Mouse (Mus musculus): ENCODE measurements around the gene Gm11569. TPM values are rescaled to one million over a fixed set of nuclear protein-coding genes. Genes with fewer than 3 reads are reported as not detected.
"Not testable (repeated sequence)": the region's sequence is repeated elsewhere in the genome, so short reads cannot be mapped to it uniquely, and the experiment has no call there.

Gm11569 gene
- not detected in 2 replicates for polyA plus RNA-seq (2016; fragmentation: Nextera tagmentation; extraction: Ambion mirVana)

- WGBS (ENCODE audit: insufficient replicate concordance): no CpG with 5 or more reads among the region's 1 CpGs
- H3K9ac ChIP-seq; H3K27me3 ChIP-seq (replicated peaks); H3K4me2 ChIP-seq; H3K4me3 ChIP-seq; H3K9me3 ChIP-seq (replicated peaks); H3K4me1 ChIP-seq; H3K27ac ChIP-seq; H3K36me3 ChIP-seq; ATAC-seq: not testable (repeated sequence)
Observed at GRCm38 (mm10) chr11:99798832-99799231, at the start of gene Gm11569. Gm11569 (minus strand) TSS chr11:99798932.

GRCm38 (mm10) chr11:99846746-99847145 lies 48.0 kb upstream of the Gm11569 start:
- Histone ChIP-seq H3K9me3 (replicated peaks) (no peaks in the 10 kb centered on the region), H3K27ac (no peak overlapping the region), H3K36me3 (no peaks in the 10 kb centered on the region), H3K4me2 (no peak overlapping the region), H3K4me1 (no peaks in the 10 kb centered on the region), H3K9ac (no peak overlapping the region), H3K27me3 (replicated peaks) (no peaks in the 10 kb centered on the region), H3K4me3 (no peak overlapping the region)
- no peak for ATAC-seq
- WGBS (ENCODE audit: insufficient replicate concordance): 65% methylated on average over 2 of the region's 2 CpGs

GRCm38 (mm10) chr11:99842185-99842584 lies 43.5 kb upstream of the Gm11569 start:
- H3K4me1 ChIP-seq: no peaks in the 10 kb centered on the region
- no peak for ATAC-seq
- H3K27me3 ChIP-seq (replicated peaks): no peaks in the 10 kb centered on the region
- no peaks in the 10 kb centered on the region for H3K36me3 ChIP-seq
- WGBS (ENCODE audit: insufficient replicate concordance): 74% methylated on average over 1 of the region's 1 CpGs
- H3K9ac ChIP-seq: no peak overlapping the region
- H3K4me2 ChIP-seq: no peak overlapping the region
- H3K4me3 ChIP-seq: no peak overlapping the region
- no peak overlapping the region for H3K27ac ChIP-seq
- H3K9me3 ChIP-seq (replicated peaks): peaks cover 6% of the 10 kb centered on the region; the same call in 1 of the 2 replicates

- 41% methylated on average over 1 of the region's 1 CpGs for WGBS (ENCODE audit: insufficient replicate concordance)
- no peak within 1 kb of the TSS for H3K4me2 ChIP-seq
- no peak for ATAC-seq
Observed at GRCm38 (mm10) chr11:99837966-99838365, 39.2 kb upstream of the Gm11569 start, which contains the start of gene 2300003K06Rik. 2300003K06Rik (minus strand) TSS chr11:99838066.

GRCm38 (mm10) chr11:99815566-99815965 lies 16.8 kb upstream of the Gm11569 start, which contains the start of gene Gm11564:
Gm11564 (minus strand) TSS chr11:99815666.
- H3K36me3 ChIP-seq; H3K9me3 ChIP-seq (replicated peaks); ATAC-seq; H3K4me1 ChIP-seq; H3K9ac ChIP-seq; H3K4me2 ChIP-seq; H3K4me3 ChIP-seq; H3K27me3 ChIP-seq (replicated peaks); H3K27ac ChIP-seq: not testable (repeated sequence)
- 59% methylated on average over 2 of the region's 2 CpGs for WGBS (ENCODE audit: insufficient replicate concordance)

More at GRCm38 (mm10) chr11:99837966-99838365, 39.2 kb upstream of the Gm11569 start, which contains the start of gene 2300003K06Rik:
- Histone ChIP-seq H3K27me3 (replicated peaks) (no peaks in the 10 kb centered on the region), H3K9me3 (replicated peaks) (peaks cover 7% of the 10 kb centered on the region; the same call in 1 of the 2 replicates), H3K36me3 (no peaks in the 10 kb centered on the region), H3K4me1 (no peaks in the 10 kb centered on the region), H3K27ac (no peak within 1 kb of the TSS), H3K9ac (no peak within 1 kb of the TSS), H3K4me3 (no peak within 1 kb of the TSS)

- not testable (repeated sequence) for ATAC-seq, H3K4me1 ChIP-seq
Observed at GRCm38 (mm10) chr11:99809792-99810191, 11.1 kb upstream of the Gm11569 start, which contains the start of gene Krtap4-13. Krtap4-13 (minus strand) TSS chr11:99809892.

GRCm38 (mm10) chr11:99804346-99804745 lies 5.6 kb upstream of the Gm11569 start, which contains the start of gene Gm11554:
Gm11554 (minus strand) TSS chr11:99804446.
- not testable (repeated sequence) for H3K4me3 ChIP-seq; H3K4me2 ChIP-seq; H3K27ac ChIP-seq; H3K9ac ChIP-seq; H3K9me3 ChIP-seq (replicated peaks); H3K36me3 ChIP-seq; ATAC-seq; H3K27me3 ChIP-seq (replicated peaks); H3K4me1 ChIP-seq
- no CpG with 5 or more reads among the region's 1 CpGs for WGBS (ENCODE audit: insufficient replicate concordance)

More at GRCm38 (mm10) chr11:99809792-99810191, 11.1 kb upstream of the Gm11569 start, which contains the start of gene Krtap4-13:
- not testable (repeated sequence) for H3K27ac ChIP-seq; H3K9me3 ChIP-seq (replicated peaks); H3K36me3 ChIP-seq; H3K9ac ChIP-seq; H3K4me2 ChIP-seq; H3K4me3 ChIP-seq; H3K27me3 ChIP-seq (replicated peaks)

GRCm38 (mm10) chr11:99793367-99793766 lies 5.4 kb downstream of the Gm11569 start, which contains the start of gene Gm11596:
Gm11596 (minus strand) TSS chr11:99793467.
- no peaks in the 10 kb centered on the region for H3K27me3 ChIP-seq (replicated peaks)

GRCm38 (mm10) chr11:99784900-99785299 lies 13.8 kb downstream of the Gm11569 start, which contains the start of gene Krtap4-9:
Krtap4-9 (plus strand) TSS chr11:99785200.
- not testable (repeated sequence) for H3K4me3 ChIP-seq; H3K27me3 ChIP-seq (replicated peaks); H3K4me1 ChIP-seq; H3K4me2 ChIP-seq; H3K27ac ChIP-seq; H3K9ac ChIP-seq; H3K36me3 ChIP-seq; ATAC-seq; H3K9me3 ChIP-seq (replicated peaks)

More at GRCm38 (mm10) chr11:99793367-99793766, 5.4 kb downstream of the Gm11569 start, which contains the start of gene Gm11596:
- Histone ChIP-seq H3K36me3 (no peaks in the 10 kb centered on the region), H3K9me3 (replicated peaks) (no peaks in the 10 kb centered on the region), H3K27ac (no peak within 1 kb of the TSS), H3K4me2 (no peak within 1 kb of the TSS), H3K4me3 (no peak within 1 kb of the TSS), H3K4me1 (no peaks in the 10 kb centered on the region), H3K9ac (no peak within 1 kb of the TSS)
- WGBS (ENCODE audit: insufficient replicate concordance): 58% methylated on average over 2 of the region's 2 CpGs
- no peak for ATAC-seq

GRCm38 (mm10) chr11:99780604-99781003 lies 18.1 kb downstream of the Gm11569 start, which contains the start of gene Krtap4-8:
Krtap4-8 (minus strand) TSS chr11:99780704.
- ATAC-seq: no peak

GRCm38 (mm10) chr11:99778401-99778800 lies 20.3 kb downstream of the Gm11569 start:
- Histone ChIP-seq H3K4me2 (no peak overlapping the region), H3K9ac (no peak overlapping the region), H3K27me3 (replicated peaks) (no peaks in the 10 kb centered on the region), H3K4me3 (no peak overlapping the region), H3K27ac (no peak overlapping the region), H3K4me1 (no peaks in the 10 kb centered on the region), H3K36me3 (no peaks in the 10 kb centered on the region), H3K9me3 (replicated peaks) (no peaks in the 10 kb centered on the region)
- WGBS (ENCODE audit: insufficient replicate concordance): 69% methylated on average over 7 of the region's 7 CpGs
- ATAC-seq: no peak

More at GRCm38 (mm10) chr11:99780604-99781003, 18.1 kb downstream of the Gm11569 start, which contains the start of gene Krtap4-8:
- H3K36me3 ChIP-seq: no peaks in the 10 kb centered on the region
- H3K27me3 ChIP-seq (replicated peaks): no peaks in the 10 kb centered on the region
- 72% methylated on average over 2 of the region's 2 CpGs for WGBS (ENCODE audit: insufficient replicate concordance)
- H3K4me2 ChIP-seq: no peak within 1 kb of the TSS
- no peaks in the 10 kb centered on the region for H3K4me1 ChIP-seq
- no peak within 1 kb of the TSS for H3K4me3 ChIP-seq
- no peak within 1 kb of the TSS for H3K27ac ChIP-seq
- H3K9me3 ChIP-seq (replicated peaks): no peaks in the 10 kb centered on the region
- no peak within 1 kb of the TSS for H3K9ac ChIP-seq

GRCm38 (mm10) chr11:99772813-99773212 lies 25.9 kb downstream of the Gm11569 start, which contains the start of gene Gm11595:
Gm11595 (minus strand) TSS chr11:99772913.
- not testable (repeated sequence) for H3K4me3 ChIP-seq; H3K9ac ChIP-seq; H3K27ac ChIP-seq; H3K36me3 ChIP-seq; H3K27me3 ChIP-seq (replicated peaks); H3K4me2 ChIP-seq; H3K4me1 ChIP-seq; H3K9me3 ChIP-seq (replicated peaks); ATAC-seq

- Histone ChIP-seq H3K4me1 (no peaks in the 10 kb centered on the region), H3K36me3 (no peaks in the 10 kb centered on the region), H3K9me3 (replicated peaks) (no peaks in the 10 kb centered on the region), H3K9ac (no peak overlapping the region), H3K4me3 (no peak overlapping the region), H3K27ac (no peak overlapping the region), H3K4me2 (no peak overlapping the region), H3K27me3 (replicated peaks) (no peaks in the 10 kb centered on the region)
- WGBS (ENCODE audit: insufficient replicate concordance): 43% methylated on average over 2 of the region's 2 CpGs
- no peak for ATAC-seq
Observed at GRCm38 (mm10) chr11:99768410-99768809, 30.3 kb downstream of the Gm11569 start.
